In the genomic region with DNA sequence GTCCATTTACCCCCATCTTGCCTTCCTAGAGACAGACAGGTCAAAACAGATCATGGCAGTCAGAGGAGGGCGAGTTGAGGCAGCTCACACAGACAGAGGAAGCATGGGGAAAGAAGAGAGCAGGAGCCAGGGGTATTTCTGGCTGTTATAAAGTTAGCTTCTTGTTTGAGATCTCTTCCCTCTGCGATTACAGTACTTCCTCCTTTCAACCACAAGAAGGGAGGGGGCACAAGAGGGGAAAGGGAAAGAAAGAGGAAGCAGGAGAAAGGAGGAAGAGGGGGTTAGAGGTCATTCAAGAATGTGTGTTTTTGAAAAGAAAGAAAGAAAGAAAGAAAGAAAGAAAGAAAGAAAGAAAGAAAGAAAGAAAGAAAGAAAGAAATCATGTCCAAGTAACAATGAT, we compare ENCODE assay signal across 36 mouse cellular contexts. TPM values are rescaled to one million over a fixed set of nuclear protein-coding genes. Genes with fewer than 3 reads are reported as not detected.
DNase-seq lines count a peak whose midpoint lies in the region; ATAC-seq and TF ChIP-seq lines count a peak whose summit lies in the region.
"Had no signal": no experiment of that assay in that cellular context is flagged by ENCODE, and none has a peak within 500 bp of the region (broad histone marks: within the 10 kb centered on the region; RNA-seq: fewer than 3 reads in every experiment).

No protein-coding gene starts in this region.

- no peak for TF ChIP-seq POLR2A in liver, adult 2 months (IDR thresholded peaks at IDR 0.05; ENCODE audit: extremely low read depth, insufficient read depth, low read length)

- no peak for ATAC-seq in liver, postnatal 0 days
- peak; percentile 71 to 73; a peak in 3 of 4 replicates for ATAC-seq in hematopoietic stem cell, adult 5-6 weeks (replicated peaks in 1 of 2; ENCODE audit: insufficient read depth in 1 of 2, low FRiP score in 2 of 2, low TSS enrichment in 1 of 2, low read depth in 1 of 2, poor library complexity in 2 of 2, severe bottlenecking in 2 of 2)
- ATAC-seq in neutrophil, adult 5-6 weeks (ENCODE audit: extremely low read depth, insufficient number of reproducible peaks, low FRiP score, poor library complexity, severe bottlenecking), result peak; percentile 60; the same call in 1 of the 2 replicates
- ATAC-seq: inflammation-experienced regulatory T-cells, adult 6 months; midbrain, embryonic 13.5 days had no signal

- H3K79me2 ChIP-seq in liver, adult 2 months (ENCODE audit: control insufficient read depth, insufficient read depth, low read length), result no peaks in the 10 kb centered on the region

- no peak overlapping the region for H3K4me3 ChIP-seq in liver, adult 2 months (ENCODE audit: insufficient read depth, low read depth, low read length)
- H3K4me3 ChIP-seq in liver, postnatal 0 days (ENCODE audit: low read depth, low read length), result no peak overlapping the region
- H3K4me3 ChIP-seq: erythroblast, embryonic 14.5 days; heart, embryonic 10.5 days; hindbrain, embryonic 15.5 days; liver, embryonic 13.5 days; midbrain, embryonic 13.5 days had no signal

- no peak overlapping the region for H3K9ac ChIP-seq in liver, adult 2 months (ENCODE audit: low read depth, low read length)
- no peak overlapping the region for H3K9ac ChIP-seq in liver, postnatal 0 days (replicated peaks)
- H3K9ac ChIP-seq: hindbrain, embryonic 15.5 days; liver, embryonic 13.5 days; midbrain, embryonic 13.5 days had no signal

- 82% methylated on average over 2 of the region's 2 CpGs for WGBS in liver, adult 2 months
- WGBS in liver, postnatal 0 days (ENCODE audit: insufficient replicate concordance), result 42% methylated on average over 2 of the region's 2 CpGs

- no peak for TF ChIP-seq CTCF in liver, adult 2 months (IDR thresholded peaks at IDR 0.05; ENCODE audit: low read depth, low read length)
- no peak for TF ChIP-seq CTCF in liver, postnatal 0 days (IDR thresholded peaks at IDR 0.05; ENCODE audit: low read depth)

- peak; percentile 17 for DNase-seq in liver, adult 2 months (ENCODE audit: extremely low read depth, low read depth, low spot score)
- no peak for DNase-seq in liver, postnatal 0 days
- DNase-seq in MEL-GATA-1-ER (ENCODE audit: extremely low read depth, low read depth) (peak; percentile 84), adipocyte (ENCODE audit: low spot score) (no peak)
- DNase-seq in gastrocnemius, adult 18-20 months (ENCODE audit: low spot score), result no peak
- DNase-seq in urinary bladder, postnatal 25 days (ENCODE audit: low spot score), result no peak
- DNase-seq: adrenal gland, postnatal 25 days; cerebellum, adult 9-11 months; heart, postnatal 4 days; kidney, adult 11 months; kidney, postnatal 25 days; layer of hippocampus, postnatal 36 days; left cerebral cortex, postnatal 4 days; liver, embryonic 13.5 days; lung, adult 2 months; lung, postnatal 10 days; right cerebral cortex, postnatal 25 days; spleen, adult 18-20 months; thymus, postnatal 4 days had no signal

- TF ChIP-seq EP300 in liver, postnatal 0 days (IDR thresholded peaks at IDR 0.05; ENCODE audit: low read depth), result no peak

- no peak overlapping the region for H3K4me2 ChIP-seq in liver, postnatal 0 days (ENCODE audit: low read depth, low read length)
- H3K4me2 ChIP-seq: hindbrain, embryonic 15.5 days; liver, embryonic 13.5 days; midbrain, embryonic 13.5 days had no signal

- H3K36me3 ChIP-seq in liver, adult 2 months (ENCODE audit: control insufficient read depth, insufficient read depth, low read length), result no peaks in the 10 kb centered on the region
- no peaks in the 10 kb centered on the region for H3K36me3 ChIP-seq in liver, postnatal 0 days (replicated peaks; ENCODE audit: insufficient read depth, low read length)
- H3K36me3 ChIP-seq: heart, embryonic 10.5 days; hindbrain, embryonic 15.5 days; liver, embryonic 13.5 days; midbrain, embryonic 13.5 days had no signal

- no peak overlapping the region for H3K27ac ChIP-seq in liver, adult 2 months (replicated peaks; ENCODE audit: insufficient read depth, low read depth, low read length)
- no peak overlapping the region for H3K27ac ChIP-seq in liver, postnatal 0 days (ENCODE audit: low read depth)
- H3K27ac ChIP-seq: heart, embryonic 10.5 days; hindbrain, embryonic 15.5 days; liver, embryonic 13.5 days; midbrain, embryonic 13.5 days; stomach, postnatal 0 days had no signal

- no peaks in the 10 kb centered on the region for H3K9me3 ChIP-seq in liver, postnatal 0 days (ENCODE audit: low read length)
- H3K9me3 ChIP-seq: heart, embryonic 10.5 days; hindbrain, embryonic 15.5 days; liver, embryonic 13.5 days; midbrain, embryonic 13.5 days had no signal

- no peaks in the 10 kb centered on the region for H3K4me1 ChIP-seq in liver, adult 2 months (ENCODE audit: control insufficient read depth, insufficient read depth, low read length)
- no peaks in the 10 kb centered on the region for H3K4me1 ChIP-seq in liver, postnatal 0 days (ENCODE audit: insufficient read depth)
- H3K4me1 ChIP-seq: heart, embryonic 10.5 days; liver, embryonic 13.5 days; midbrain, embryonic 13.5 days had no signal

- H3K27me3 ChIP-seq in liver, adult 2 months (ENCODE audit: control insufficient read depth, insufficient read depth, low read length), result no peaks in the 10 kb centered on the region
- H3K27me3 ChIP-seq in liver, postnatal 0 days (ENCODE audit: insufficient read depth, low read length), result no peaks in the 10 kb centered on the region
- H3K27me3 ChIP-seq: CH12.LX; liver, embryonic 13.5 days had no signal

RNA-seq across cellular contexts. Expression of a gene that starts 6.4 kb away (rescaled TPM):
- not detected in 2 replicates for total RNA-seq in liver, adult 2 months (2014; rRNA removed)
- polyA plus RNA-seq in liver, adult 2 months (2012; rRNA removed), result not detected in 2 replicates
- polyA plus RNA-seq in liver, postnatal 0 days (2015; fragmentation: Nextera tagmentation; extraction: Ambion mirVana), result 0.01 TPM in 1 of 2 replicates, not detected in the other
- total RNA-seq in hematopoietic stem cell, adult 5-6 weeks (2017), result not detected in 2 replicates
- under 0.01 TPM in 1 of 2 replicates, not detected in the other for total RNA-seq in neutrophil, adult 5-6 weeks (2017)
- total RNA-seq in gastrocnemius, adult 18-20 months (2021), result not detected
- total RNA-seq: adrenal gland, adult 18-20 months; adrenal gland, postnatal 25 days; CH12.LX; ES-E14; gastrocnemius, adult 8-10 months; heart, postnatal 4 days; megakaryocyte-erythroid progenitor cell, adult 5-6 weeks had no signal
- polyA plus RNA-seq: C2C12; erythroblast, embryonic 14.5 days; heart, embryonic 10.5 days; heart, embryonic 16.5 days; kidney, embryonic 14.5 days; liver, embryonic 13.5 days; lung, adult 2 months; stomach, postnatal 0 days; thymus, postnatal 0 days had no signal

RNA-seq across cellular contexts. Expression of a gene that starts 36.2 kb away (rescaled TPM):
- 29.0 and 31.9 TPM in 2 replicates for total RNA-seq in liver, adult 2 months (2014; rRNA removed)
- 4.4 and 6.1 TPM in 2 replicates for polyA plus RNA-seq in liver, adult 2 months (2012; rRNA removed)
- polyA plus RNA-seq in liver, postnatal 0 days (2015; fragmentation: Nextera tagmentation; extraction: Ambion mirVana), result 8.5 and 9.2 TPM in 2 replicates
- 17.1 and 32.8 TPM in 2 replicates for total RNA-seq in hematopoietic stem cell, adult 5-6 weeks (2017)
- total RNA-seq in neutrophil, adult 5-6 weeks (2017), result 9.7 and 11.5 TPM in 2 replicates
- total RNA-seq in gastrocnemius, adult 18-20 months (2021), result 1 to 10 TPM; 3.4 to 4.2 TPM

Comparison
In these comparisons a context has a peak if more than half of its experiments do, and no peak if none do; other contexts are left out.
1. DNase-seq: peak in liver, adult 2 months (single experiment) and MEL-GATA-1-ER (single experiment); none in liver, postnatal 0 days (single experiment), gastrocnemius, adult 18-20 months (single experiment), adipocyte (single experiment) and urinary bladder, postnatal 25 days (single experiment).